Mouse (Mus musculus) ES-Bruce4 (cell line): ENCODE measurements around the gene Zmynd12. TPM values are rescaled to one million over a fixed set of nuclear protein-coding genes. Genes with fewer than 3 reads are reported as not detected.

Source experiments
- H3K27ac ChIP-seq: 2 replicates; pipeline ENCODE4 v1.5.1; 2012; ENCODE audit warnings: low read length, inconsistent platforms; ENCODE audit not compliant: insufficient read depth
- H3K27me3 ChIP-seq: 2 replicates; pipeline ENCODE4 v1.6.1; 2012; ENCODE audit warnings: mild to moderate bottlenecking, low read length, inconsistent platforms; ENCODE audit not compliant: control insufficient read depth, poor library complexity, insufficient read depth, severe bottlenecking
- H3K36me3 ChIP-seq: 2 replicates; pipeline ENCODE4 v1.6.1; 2012; ENCODE audit warnings: inconsistent platforms, mild to moderate bottlenecking, low read length, moderate library complexity; ENCODE audit not compliant: control insufficient read depth, poor library complexity, insufficient read depth, severe bottlenecking
- H3K4me1 ChIP-seq: one replicate; pipeline ENCODE4 v1.8.1; 2011; ENCODE audit warnings: low read length; ENCODE audit not compliant: control insufficient read depth, insufficient read depth
- H3K4me3 ChIP-seq: 2 replicates; pipeline ENCODE4 v1.5.1; 2011; ENCODE audit warnings: low read depth, mild to moderate bottlenecking, low read length
- H3K9ac ChIP-seq: 2 replicates; pipeline ENCODE4 v1.6.1; 2012; ENCODE audit warnings: low read depth, mild to moderate bottlenecking, inconsistent platforms; ENCODE audit not compliant: poor library complexity, severe bottlenecking
- H3K9me3 ChIP-seq: replicated peaks from 2 replicates; pipeline ENCODE4 v1.6.1; 2012; ENCODE audit warnings: mild to moderate bottlenecking, low read length, inconsistent platforms; ENCODE audit not compliant: control insufficient read depth, poor library complexity, insufficient read depth, severe bottlenecking
- CTCF ChIP-seq: IDR thresholded peaks from one replicate; pipeline ENCODE4 v1.8.1; 2011; ENCODE audit warnings: low read depth, low read length
- EP300 ChIP-seq: IDR thresholded peaks from 2 replicates; pipeline ENCODE4 v1.6.1; 2011; ENCODE audit warnings: low read depth, low read length; ENCODE audit not compliant: insufficient read depth
- POLR2A ChIP-seq: IDR thresholded peaks from one replicate; pipeline ENCODE4 v1.8.1; 2011; ENCODE audit warnings: low read length; ENCODE audit not compliant: insufficient read depth
- polyA plus RNA-seq: library from polyadenylated mRNA; stranded (reverse); fragments of >200 nt; gene quantifications from 2 replicates; pipeline ENCODE4 v1.2.4, GENCODE M21; 2011; ENCODE audit warnings: low read depth; ENCODE audit not compliant: missing spikeins, insufficient read depth, insufficient read length

The Zmynd12 gene
- polyA plus RNA-seq, 1 experiment, result 0.96 TPM

GRCm38 (mm10) chr4:119403431-119403830 lies 19.2 kb upstream of the Zmynd12 start:
- Histone ChIP-seq H3K9ac (no peak overlapping the region), H3K4me3 (no peak overlapping the region), H3K27ac (no peak overlapping the region), H3K4me1 (no peaks in the 10 kb centered on the region), H3K27me3 (no peaks in the 10 kb centered on the region), H3K36me3 (no peaks in the 10 kb centered on the region), H3K9me3 (0 out of 2 replicates have a peak, but pooled peaks cover 3% of the 10 kb centered on the region)
- TF ChIP-seq POLR2A (no peak), EP300 (no peak), CTCF (no peak)

GRCm38 (mm10) chr4:119411877-119412650 lies 10.6 kb upstream of the Zmynd12 start:
- Histone ChIP-seq H3K4me3 (no peak overlapping the region), H3K27ac (no peak overlapping the region), H3K9me3 (no peaks in the 10 kb centered on the region), H3K4me1 (no peaks in the 10 kb centered on the region), H3K9ac (no peak overlapping the region), H3K27me3 (no peaks in the 10 kb centered on the region), H3K36me3 (no peaks in the 10 kb centered on the region)
- TF ChIP-seq EP300 (no peak), POLR2A (no peak), CTCF (no peak)

GRCm38 (mm10) chr4:119412791-119413190 lies 9.8 kb upstream of the Zmynd12 start:
- no peaks in the 10 kb centered on the region for H3K9me3 ChIP-seq
- TF ChIP-seq POLR2A, result no peak
- TF ChIP-seq CTCF, result no peak
- no peak for TF ChIP-seq EP300
- no peaks in the 10 kb centered on the region for H3K4me1 ChIP-seq
- H3K27ac ChIP-seq, result no peak overlapping the region
- no peak overlapping the region for H3K9ac ChIP-seq
- H3K4me3 ChIP-seq, result no peak overlapping the region
- H3K36me3 ChIP-seq, result no peaks in the 10 kb centered on the region
- no peaks in the 10 kb centered on the region for H3K27me3 ChIP-seq

- Histone ChIP-seq H3K36me3 (peaks cover 2% of the 10 kb centered on the region; the same call in 1 of the 2 replicates), H3K9me3 (no peaks in the 10 kb centered on the region), H3K9ac (peak within 1 kb of the TSS; percentile 37), H3K4me1 (no peaks in the 10 kb centered on the region), H3K4me3 (peak within 1 kb of the TSS; percentile 92), H3K27ac (no peak within 1 kb of the TSS), H3K27me3 (no peaks in the 10 kb centered on the region)
- TF ChIP-seq POLR2A (no peak), CTCF (no peak), EP300 (no peak)
These were observed 7.4 kb upstream of the Zmynd12 start, which contains the start of gene Ccdc30 for GRCm38 (mm10) chr4:119415072-119415753. Gene Ccdc30, minus strand, starts transcription at chr4:119415521.

- Histone ChIP-seq H3K27ac (no peak overlapping the region), H3K4me1 (peaks cover 2% of the 10 kb centered on the region), H3K36me3 (peaks cover 2% of the 10 kb centered on the region; the same call in 1 of the 2 replicates), H3K4me3 (no peak overlapping the region), H3K27me3 (no peaks in the 10 kb centered on the region), H3K9ac (no peak overlapping the region), H3K9me3 (no peaks in the 10 kb centered on the region)
- TF ChIP-seq CTCF, result no peak
- TF ChIP-seq POLR2A, result no peak
- TF ChIP-seq EP300, result no peak
These were observed 5.3 kb upstream of the Zmynd12 start for GRCm38 (mm10) chr4:119417270-119417669.

- Histone ChIP-seq H3K4me3 (no peak overlapping the region), H3K36me3 (peaks cover 2% of the 10 kb centered on the region; the same call in 1 of the 2 replicates), H3K4me1 (peaks cover 2% of the 10 kb centered on the region), H3K27me3 (no peaks in the 10 kb centered on the region), H3K9me3 (no peaks in the 10 kb centered on the region), H3K9ac (no peak overlapping the region), H3K27ac (no peak overlapping the region)
- no peak for TF ChIP-seq EP300
- TF ChIP-seq POLR2A, result no peak
- TF ChIP-seq CTCF, result no peak
These were observed 4.7 kb upstream of the Zmynd12 start for GRCm38 (mm10) chr4:119417894-119418293.
